Mouse (Mus musculus): ENCODE data around the gene Lcor. TPM values are rescaled to one million over a fixed set of nuclear protein-coding genes. Genes with fewer than 3 reads are reported as not detected.

Gene Lcor
- polyA plus RNA-seq, 1 experiment from 2014 or later: 9.9 TPM

- Histone ChIP-seq H3K4me2 (ENCODE audit: low read length) (no peak overlapping the region), H3K27ac (ENCODE audit: low read depth, low read length) (no peak overlapping the region), H3K4me3 (ENCODE audit: low read length) (no peak overlapping the region), H3K9ac (ENCODE audit: low read depth, low read length) (no peak overlapping the region), H3K27me3 (replicated peaks; ENCODE audit: control insufficient read depth, insufficient read depth, low read length) (no peaks in the 10 kb centered on the region), H3K36me3 (ENCODE audit: control insufficient read depth, insufficient read depth, low read length) (no peaks in the 10 kb centered on the region), H3K9me3 (ENCODE audit: control insufficient read depth, low read length) (no peaks in the 10 kb centered on the region), H3K4me1 (ENCODE audit: control insufficient read depth, insufficient read depth, low read depth, low read length) (no peaks in the 10 kb centered on the region; the same call in 1 of the 2 replicates)
- 76% methylated on average over 5 of the region's 5 CpGs for WGBS
- ATAC-seq: no peak
Measured at GRCm38 (mm10) chr19:41445723-41446122, 36.7 kb upstream of the Lcor start.

- Histone ChIP-seq H3K9me3 (ENCODE audit: control insufficient read depth, low read length) (no peaks in the 10 kb centered on the region), H3K4me3 (ENCODE audit: low read length) (no peak overlapping the region), H3K27me3 (replicated peaks; ENCODE audit: control insufficient read depth, insufficient read depth, low read length) (no peaks in the 10 kb centered on the region), H3K9ac (ENCODE audit: low read depth, low read length) (no peak overlapping the region), H3K27ac (ENCODE audit: low read depth, low read length) (no peak overlapping the region), H3K4me2 (ENCODE audit: low read length) (no peak overlapping the region), H3K36me3 (ENCODE audit: control insufficient read depth, insufficient read depth, low read length) (no peaks in the 10 kb centered on the region), H3K4me1 (ENCODE audit: control insufficient read depth, insufficient read depth, low read depth, low read length) (no peaks in the 10 kb centered on the region; the same call in 1 of the 2 replicates)
- 87% methylated on average over 2 of the region's 2 CpGs for WGBS
- ATAC-seq: no peak
Measured at GRCm38 (mm10) chr19:41447166-41447565, 35.3 kb upstream of the Lcor start.

- 88% methylated on average over 2 of the region's 2 CpGs for WGBS
- no peak overlapping the region for H3K9ac ChIP-seq (ENCODE audit: low read depth, low read length)
- ATAC-seq: no peak
- H3K27me3 ChIP-seq (replicated peaks; ENCODE audit: control insufficient read depth, insufficient read depth, low read length): no peaks in the 10 kb centered on the region
- H3K4me1 ChIP-seq (ENCODE audit: control insufficient read depth, insufficient read depth, low read depth, low read length): no peaks in the 10 kb centered on the region
- H3K9me3 ChIP-seq (ENCODE audit: control insufficient read depth, low read length): no peaks in the 10 kb centered on the region
- no peak overlapping the region for H3K27ac ChIP-seq (ENCODE audit: low read depth, low read length)
- no peak overlapping the region for H3K4me2 ChIP-seq (ENCODE audit: low read length)
- no peaks in the 10 kb centered on the region for H3K36me3 ChIP-seq (ENCODE audit: control insufficient read depth, insufficient read depth, low read length)
- H3K4me3 ChIP-seq (ENCODE audit: low read length): no peak overlapping the region
Measured at GRCm38 (mm10) chr19:41447760-41448159, 34.7 kb upstream of the Lcor start.

- Histone ChIP-seq H3K4me1 (ENCODE audit: control insufficient read depth, insufficient read depth, low read depth, low read length) (no peaks in the 10 kb centered on the region), H3K27ac (ENCODE audit: low read depth, low read length) (no peak overlapping the region), H3K9ac (ENCODE audit: low read depth, low read length) (no peak overlapping the region), H3K27me3 (replicated peaks; ENCODE audit: control insufficient read depth, insufficient read depth, low read length) (no peaks in the 10 kb centered on the region), H3K4me3 (ENCODE audit: low read length) (no peak overlapping the region), H3K9me3 (ENCODE audit: control insufficient read depth, low read length) (no peaks in the 10 kb centered on the region), H3K4me2 (ENCODE audit: low read length) (no peak overlapping the region), H3K36me3 (ENCODE audit: control insufficient read depth, insufficient read depth, low read length) (no peaks in the 10 kb centered on the region)
- ATAC-seq: no peak
- WGBS: 73% methylated on average over 7 of the region's 7 CpGs
Measured at GRCm38 (mm10) chr19:41449415-41450075, 32.9 kb upstream of the Lcor start.

DNA sequence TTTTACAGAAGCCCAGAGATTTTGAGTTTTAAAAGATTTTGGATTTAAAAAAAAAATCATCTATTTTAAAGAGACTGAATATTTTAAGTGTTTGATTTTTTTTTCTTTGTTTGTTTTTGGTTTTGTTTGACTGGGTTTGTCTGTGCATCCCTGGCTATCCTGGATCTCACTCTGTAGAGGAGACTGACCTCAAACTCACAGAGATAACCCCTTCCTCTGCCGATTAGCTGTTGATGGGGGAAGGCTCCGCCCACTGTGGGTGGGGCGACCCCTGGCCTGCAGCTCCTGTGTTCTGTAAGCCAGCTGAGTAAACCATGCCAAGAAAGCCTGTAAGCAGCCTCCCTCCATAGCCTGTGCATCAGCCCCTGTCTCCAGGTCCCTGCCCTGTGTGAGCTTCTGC is 30.3 kb upstream of the Lcor start:
- no peak overlapping the region for H3K27ac ChIP-seq (ENCODE audit: low read depth, low read length)
- H3K9ac ChIP-seq (ENCODE audit: low read depth, low read length): no peak overlapping the region
- no peaks in the 10 kb centered on the region for H3K27me3 ChIP-seq (replicated peaks; ENCODE audit: control insufficient read depth, insufficient read depth, low read length)
- no peaks in the 10 kb centered on the region for H3K9me3 ChIP-seq (ENCODE audit: control insufficient read depth, low read length)
- no peak overlapping the region for H3K4me3 ChIP-seq (ENCODE audit: low read length)
- H3K4me1 ChIP-seq (ENCODE audit: control insufficient read depth, insufficient read depth, low read depth, low read length): no peaks in the 10 kb centered on the region
- WGBS: 19% methylated on average over 3 of the region's 3 CpGs
- H3K4me2 ChIP-seq (ENCODE audit: low read length): no peak overlapping the region
- H3K36me3 ChIP-seq (ENCODE audit: control insufficient read depth, insufficient read depth, low read length): no peaks in the 10 kb centered on the region
- no peak for ATAC-seq

- H3K36me3 ChIP-seq (ENCODE audit: control insufficient read depth, insufficient read depth, low read length): no peaks in the 10 kb centered on the region
- H3K27ac ChIP-seq (ENCODE audit: low read depth, low read length): no peak overlapping the region
- H3K9ac ChIP-seq (ENCODE audit: low read depth, low read length): no peak overlapping the region
- H3K4me1 ChIP-seq (ENCODE audit: control insufficient read depth, insufficient read depth, low read depth, low read length): no peaks in the 10 kb centered on the region
- WGBS: 96% methylated on average over 3 of the region's 7 CpGs
- ATAC-seq: no peak
- H3K4me3 ChIP-seq (ENCODE audit: low read length): no peak overlapping the region
- H3K27me3 ChIP-seq (replicated peaks; ENCODE audit: control insufficient read depth, insufficient read depth, low read length): no peaks in the 10 kb centered on the region
- no peak overlapping the region for H3K4me2 ChIP-seq (ENCODE audit: low read length)
- no peaks in the 10 kb centered on the region for H3K9me3 ChIP-seq (ENCODE audit: control insufficient read depth, low read length)
Measured at GRCm38 (mm10) chr19:41454601-41455000, 27.8 kb upstream of the Lcor start.

DNA sequence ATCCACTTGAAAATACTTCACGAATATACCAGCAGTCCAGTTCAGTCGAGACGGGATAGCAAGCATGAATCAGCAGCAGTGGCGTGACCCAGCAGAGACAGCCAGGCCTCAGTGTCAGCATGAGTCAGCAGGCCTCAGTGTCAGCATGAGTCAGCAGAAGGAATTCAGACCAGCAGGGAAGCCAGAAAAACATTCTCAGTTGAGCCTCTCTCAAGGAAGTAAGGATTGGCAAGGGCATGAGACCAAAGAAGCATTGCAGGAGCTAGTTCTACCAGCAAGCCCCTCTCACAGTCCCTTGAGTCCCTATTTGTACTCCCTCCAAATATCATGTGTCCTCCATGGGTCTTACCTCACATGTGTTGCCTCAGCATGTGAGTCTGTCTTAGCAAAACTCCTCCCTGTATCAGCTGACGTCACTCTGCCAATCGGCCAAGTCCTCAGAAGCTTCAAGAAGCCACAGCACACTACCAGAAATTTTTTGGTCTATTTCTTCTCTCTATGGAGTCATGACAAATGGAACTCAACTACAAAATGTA is 27.3 kb upstream of the Lcor start:
- ATAC-seq: no peak
- no peaks in the 10 kb centered on the region for H3K27me3 ChIP-seq (replicated peaks; ENCODE audit: control insufficient read depth, insufficient read depth, low read length)
- H3K27ac ChIP-seq (ENCODE audit: low read depth, low read length): no peak overlapping the region
- H3K36me3 ChIP-seq (ENCODE audit: control insufficient read depth, insufficient read depth, low read length): no peaks in the 10 kb centered on the region
- no peaks in the 10 kb centered on the region for H3K4me1 ChIP-seq (ENCODE audit: control insufficient read depth, insufficient read depth, low read depth, low read length)
- no peaks in the 10 kb centered on the region for H3K9me3 ChIP-seq (ENCODE audit: control insufficient read depth, low read length)
- 78% methylated on average over 6 of the region's 6 CpGs for whole genome bisulfite sequencing
- no peak overlapping the region for H3K4me2 ChIP-seq (ENCODE audit: low read length)
- H3K9ac ChIP-seq (ENCODE audit: low read depth, low read length): no peak overlapping the region
- H3K4me3 ChIP-seq (ENCODE audit: low read length): no peak overlapping the region

DNA sequence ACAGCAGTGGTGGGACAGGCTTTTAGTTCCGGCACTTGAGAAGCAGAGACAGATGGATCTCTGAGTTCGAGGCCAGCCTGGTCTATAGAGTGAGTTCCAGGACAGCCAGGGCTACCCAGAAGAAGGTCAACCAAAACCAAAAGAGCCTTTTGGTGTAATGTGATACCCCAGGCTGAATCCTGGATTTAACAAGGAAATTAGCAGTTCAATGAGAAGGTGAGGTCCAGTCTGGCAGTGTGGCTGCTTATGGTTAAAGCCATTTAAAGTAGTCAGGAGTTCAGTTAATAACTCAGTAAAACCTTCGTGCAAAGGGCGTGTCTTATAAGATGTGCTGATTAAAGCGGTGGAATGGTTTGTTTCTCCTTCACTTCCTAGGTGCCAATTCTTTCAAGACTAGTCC is 25.3 kb upstream of the Lcor start:
- Histone ChIP-seq H3K27ac (ENCODE audit: low read depth, low read length) (no peak overlapping the region), H3K27me3 (replicated peaks; ENCODE audit: control insufficient read depth, insufficient read depth, low read length) (no peaks in the 10 kb centered on the region), H3K36me3 (ENCODE audit: control insufficient read depth, insufficient read depth, low read length) (no peaks in the 10 kb centered on the region), H3K9me3 (ENCODE audit: control insufficient read depth, low read length) (no peaks in the 10 kb centered on the region), H3K4me3 (ENCODE audit: low read length) (no peak overlapping the region), H3K4me2 (ENCODE audit: low read length) (no peak overlapping the region), H3K9ac (ENCODE audit: low read depth, low read length) (no peak overlapping the region), H3K4me1 (ENCODE audit: control insufficient read depth, insufficient read depth, low read depth, low read length) (no peaks in the 10 kb centered on the region)
- ATAC-seq: no peak
- 90% methylated on average over 5 of the region's 5 CpGs for WGBS

GRCm38 (mm10) chr19:41462166-41462735 is 20.2 kb upstream of the Lcor start:
- H3K4me1 ChIP-seq (ENCODE audit: control insufficient read depth, insufficient read depth, low read depth, low read length): no peaks in the 10 kb centered on the region
- no peak for ATAC-seq
- no peak overlapping the region for H3K9ac ChIP-seq (ENCODE audit: low read depth, low read length)
- no peaks in the 10 kb centered on the region for H3K27me3 ChIP-seq (replicated peaks; ENCODE audit: control insufficient read depth, insufficient read depth, low read length)
- no peak overlapping the region for H3K4me2 ChIP-seq (ENCODE audit: low read length)
- no peaks in the 10 kb centered on the region for H3K9me3 ChIP-seq (ENCODE audit: control insufficient read depth, low read length)
- WGBS: 88% methylated on average over 9 of the region's 9 CpGs
- no peak overlapping the region for H3K4me3 ChIP-seq (ENCODE audit: low read length)
- H3K27ac ChIP-seq (ENCODE audit: low read depth, low read length): no peak overlapping the region
- H3K36me3 ChIP-seq (ENCODE audit: control insufficient read depth, insufficient read depth, low read length): no peaks in the 10 kb centered on the region

All from hindbrain, embryonic 16.5 days (tissue).